Mouse (Mus musculus): Measurements from ENCODE around the gene Met. TPM values are rescaled to one million over a fixed set of nuclear protein-coding genes. Genes with fewer than 3 reads are reported as not detected.

The Met gene
- total and polyA plus RNA-seq, 3 experiments = 0.76 to 1.4 (median 1.3) TPM

- Histone ChIP-seq H3K36me3 (ENCODE audit: control insufficient read depth, insufficient read depth, low read length) (no peaks in the 10 kb centered on the region), H3K4me3 (no peak overlapping the region), H3K27me3 (ENCODE audit: control insufficient read depth, insufficient read depth, low read length) (no peaks in the 10 kb centered on the region), H3K9ac (ENCODE audit: low read depth, low read length) (no peak overlapping the region), H3K79me2 (replicated peaks; ENCODE audit: control insufficient read depth, insufficient read depth, low read length) (no peaks in the 10 kb centered on the region), H3K27ac (no peak overlapping the region), H3K4me1 (ENCODE audit: control insufficient read depth, insufficient read depth, low read length) (no peaks in the 10 kb centered on the region)
- no peak for DNase-seq
- 82% methylated on average over 5 of the region's 5 CpGs for WGBS
- intact Hi-C loops (cut with DNase I) = no loop called here
- TF ChIP-seq POLR2A (IDR thresholded peaks at IDR 0.05; ENCODE audit: insufficient read depth, low read depth, low read length) = no peak
Observed at GRCm38 (mm10) chr6:17485244-17485643, 21.6 kb downstream of the Met start.

- DNase-seq = no peak
- H3K4me3 ChIP-seq = no peak overlapping the region
- no peaks in the 10 kb centered on the region for H3K36me3 ChIP-seq (ENCODE audit: control insufficient read depth, insufficient read depth, low read length)
- no peak overlapping the region for H3K27ac ChIP-seq
- 87% methylated on average over 7 of the region's 7 CpGs for WGBS
- no peaks in the 10 kb centered on the region for H3K27me3 ChIP-seq (ENCODE audit: control insufficient read depth, insufficient read depth, low read length)
- no peak overlapping the region for H3K9ac ChIP-seq (ENCODE audit: low read depth, low read length)
- H3K4me1 ChIP-seq (ENCODE audit: control insufficient read depth, insufficient read depth, low read length) = no peaks in the 10 kb centered on the region
- no peaks in the 10 kb centered on the region for H3K79me2 ChIP-seq (replicated peaks; ENCODE audit: control insufficient read depth, insufficient read depth, low read length)
- TF ChIP-seq EP300 (IDR thresholded peaks at IDR 0.05; ENCODE audit: insufficient read depth, low read depth, low read length) = no peak
- no peak for TF ChIP-seq POLR2A (IDR thresholded peaks at IDR 0.05; ENCODE audit: insufficient read depth, low read depth, low read length)
- TF ChIP-seq CTCF (IDR thresholded peaks at IDR 0.05) = no peak
- intact Hi-C loops (cut with DNase I) = no loop called here
Observed at GRCm38 (mm10) chr6:17485782-17486181, 22.2 kb downstream of the Met start.

- intact Hi-C loops (cut with DNase I) = no loop called here
- 31% methylated on average over 2 of the region's 2 CpGs for WGBS
- Histone ChIP-seq H3K79me2 (replicated peaks; ENCODE audit: control insufficient read depth, insufficient read depth, low read length) (no peaks in the 10 kb centered on the region), H3K27ac (no peak overlapping the region), H3K4me1 (ENCODE audit: control insufficient read depth, insufficient read depth, low read length) (no peaks in the 10 kb centered on the region), H3K4me3 (no peak overlapping the region), H3K27me3 (ENCODE audit: control insufficient read depth, insufficient read depth, low read length) (no peaks in the 10 kb centered on the region), H3K36me3 (ENCODE audit: control insufficient read depth, insufficient read depth, low read length) (no peaks in the 10 kb centered on the region), H3K9ac (ENCODE audit: low read depth, low read length) (no peak overlapping the region)
- DNase-seq = no peak
- TF ChIP-seq POLR2A (IDR thresholded peaks at IDR 0.05; ENCODE audit: insufficient read depth, low read depth, low read length) (no peak), CTCF (IDR thresholded peaks at IDR 0.05) (no peak), EP300 (IDR thresholded peaks at IDR 0.05; ENCODE audit: insufficient read depth, low read depth, low read length) (no peak)
Observed at GRCm38 (mm10) chr6:17488291-17488817, 24.8 kb downstream of the Met start.

- TF ChIP-seq EP300 (IDR thresholded peaks at IDR 0.05; ENCODE audit: insufficient read depth, low read depth, low read length) = no peak
- TF ChIP-seq CTCF (IDR thresholded peaks at IDR 0.05) = no peak
- TF ChIP-seq POLR2A (IDR thresholded peaks at IDR 0.05; ENCODE audit: insufficient read depth, low read depth, low read length) = no peak
- Histone ChIP-seq H3K27me3 (ENCODE audit: control insufficient read depth, insufficient read depth, low read length) (no peaks in the 10 kb centered on the region), H3K36me3 (ENCODE audit: control insufficient read depth, insufficient read depth, low read length) (no peaks in the 10 kb centered on the region), H3K27ac (no peak overlapping the region), H3K4me3 (no peak overlapping the region), H3K79me2 (replicated peaks; ENCODE audit: control insufficient read depth, insufficient read depth, low read length) (no peaks in the 10 kb centered on the region), H3K4me1 (ENCODE audit: control insufficient read depth, insufficient read depth, low read length) (no peaks in the 10 kb centered on the region), H3K9ac (ENCODE audit: low read depth, low read length) (no peak overlapping the region)
- intact Hi-C loops (cut with DNase I) = no loop called here
- no peak for DNase-seq
- 56% methylated on average over 2 of the region's 2 CpGs for WGBS
Observed at GRCm38 (mm10) chr6:17490786-17491185, 27.2 kb downstream of the Met start.

- H3K4me1 ChIP-seq (ENCODE audit: control insufficient read depth, insufficient read depth, low read length) = no peaks in the 10 kb centered on the region
- no peak overlapping the region for H3K4me3 ChIP-seq
- 93% methylated on average over 10 of the region's 10 CpGs for WGBS
- no peak for DNase-seq
- H3K79me2 ChIP-seq (replicated peaks; ENCODE audit: control insufficient read depth, insufficient read depth, low read length) = no peaks in the 10 kb centered on the region
- no peaks in the 10 kb centered on the region for H3K36me3 ChIP-seq (ENCODE audit: control insufficient read depth, insufficient read depth, low read length)
- no peak overlapping the region for H3K27ac ChIP-seq
- H3K9ac ChIP-seq (ENCODE audit: low read depth, low read length) = no peak overlapping the region
- H3K27me3 ChIP-seq (ENCODE audit: control insufficient read depth, insufficient read depth, low read length) = no peaks in the 10 kb centered on the region
- intact Hi-C loops (cut with DNase I) = no loop called here
- TF ChIP-seq CTCF (IDR thresholded peaks at IDR 0.05) (no peak), POLR2A (IDR thresholded peaks at IDR 0.05; ENCODE audit: insufficient read depth, low read depth, low read length) (no peak), EP300 (IDR thresholded peaks at IDR 0.05; ENCODE audit: insufficient read depth, low read depth, low read length) (no peak)
Observed at GRCm38 (mm10) chr6:17491502-17491901, 27.9 kb downstream of the Met start.

GRCm38 (mm10) chr6:17492062-17492461 lies 28.5 kb downstream of the Met start:
- 93% methylated on average over 8 of the region's 8 CpGs for WGBS
- H3K4me3 ChIP-seq = no peak overlapping the region
- H3K27me3 ChIP-seq (ENCODE audit: control insufficient read depth, insufficient read depth, low read length) = no peaks in the 10 kb centered on the region
- no peak overlapping the region for H3K27ac ChIP-seq
- no peaks in the 10 kb centered on the region for H3K36me3 ChIP-seq (ENCODE audit: control insufficient read depth, insufficient read depth, low read length)
- DNase-seq = no peak
- H3K79me2 ChIP-seq (replicated peaks; ENCODE audit: control insufficient read depth, insufficient read depth, low read length) = no peaks in the 10 kb centered on the region
- no peak for TF ChIP-seq EP300 (IDR thresholded peaks at IDR 0.05; ENCODE audit: insufficient read depth, low read depth, low read length)
- no peak for TF ChIP-seq POLR2A (IDR thresholded peaks at IDR 0.05; ENCODE audit: insufficient read depth, low read depth, low read length)
- TF ChIP-seq CTCF (IDR thresholded peaks at IDR 0.05) = no peak
- H3K9ac ChIP-seq (ENCODE audit: low read depth, low read length) = no peak overlapping the region
- H3K4me1 ChIP-seq (ENCODE audit: control insufficient read depth, insufficient read depth, low read length) = no peaks in the 10 kb centered on the region
- intact Hi-C loops (cut with DNase I) = no loop called here

Measured in heart, adult 2 months (tissue).